ENCODE assay signal across 20 mouse cellular contexts in genomic region chr17:66058160-66058559, GRCm38 (mm10).
"Had no signal": no experiment of that assay in that cellular context is flagged by ENCODE, and none has a peak within 500 bp of the region (broad histone marks: within the 10 kb centered on the region; RNA-seq: fewer than 3 reads in every experiment).

No protein-coding gene starts in this region.

- H3K9me3 ChIP-seq: midbrain, embryonic 10.5 days; midbrain, embryonic 12.5 days; neural tube, embryonic 13.5 days; neural tube, embryonic 15.5 days; stomach, embryonic 15.5 days had no signal

- H3K9ac ChIP-seq: liver, embryonic 14.5 days; lung, embryonic 14.5 days; midbrain, embryonic 12.5 days; neural tube, embryonic 13.5 days; neural tube, embryonic 15.5 days; stomach, embryonic 15.5 days had no signal

- H3K4me1 ChIP-seq: midbrain, embryonic 12.5 days; neural tube, embryonic 13.5 days; neural tube, embryonic 15.5 days had no signal

- H3K4me3 ChIP-seq: midbrain, embryonic 10.5 days; midbrain, embryonic 12.5 days; myocyte; neural tube, embryonic 13.5 days; neural tube, embryonic 15.5 days; stomach, embryonic 15.5 days had no signal

- DNase-seq: lung, adult 18-20 months; lung, embryonic 14.5 days; lung, postnatal 10 days; lung, postnatal 4 days; midbrain, embryonic 14.5 days; retina, postnatal 1 day; right cerebral cortex, adult 18-20 months; right cerebral cortex, postnatal 25 days; right cerebral cortex, postnatal 4 days; thymus, adult 2 months; thymus, postnatal 25 days; thymus, postnatal 4 days had no signal

- H3K27me3 ChIP-seq: midbrain, embryonic 12.5 days; neural tube, embryonic 13.5 days; neural tube, embryonic 15.5 days; stomach, embryonic 15.5 days had no signal

- H3K36me3 ChIP-seq: midbrain, embryonic 10.5 days; midbrain, embryonic 12.5 days; neural tube, embryonic 13.5 days; neural tube, embryonic 15.5 days; stomach, embryonic 15.5 days had no signal

- H3K4me2 ChIP-seq: lung, embryonic 14.5 days; midbrain, embryonic 12.5 days; neural tube, embryonic 13.5 days; neural tube, embryonic 15.5 days; stomach, embryonic 15.5 days had no signal

- H3K27ac ChIP-seq: liver, embryonic 14.5 days; midbrain, embryonic 10.5 days; midbrain, embryonic 12.5 days; neural tube, embryonic 13.5 days; neural tube, embryonic 15.5 days; stomach, embryonic 15.5 days; stomach, postnatal 0 days had no signal
